Mouse (Mus musculus): ENCODE measurements around the gene Hist1h4j. TPM values are rescaled to one million over a fixed set of nuclear protein-coding genes. Genes with fewer than 3 reads are reported as not detected.
"Not testable (repeated sequence)": the region's sequence is repeated elsewhere in the genome, so short reads cannot be mapped to it uniquely, and the experiment has no call there.

Gene Hist1h4j
- total RNA-seq, 4 experiments from 2014 or later: 7.2 to 11.3 (median 10.4) TPM

DNA sequence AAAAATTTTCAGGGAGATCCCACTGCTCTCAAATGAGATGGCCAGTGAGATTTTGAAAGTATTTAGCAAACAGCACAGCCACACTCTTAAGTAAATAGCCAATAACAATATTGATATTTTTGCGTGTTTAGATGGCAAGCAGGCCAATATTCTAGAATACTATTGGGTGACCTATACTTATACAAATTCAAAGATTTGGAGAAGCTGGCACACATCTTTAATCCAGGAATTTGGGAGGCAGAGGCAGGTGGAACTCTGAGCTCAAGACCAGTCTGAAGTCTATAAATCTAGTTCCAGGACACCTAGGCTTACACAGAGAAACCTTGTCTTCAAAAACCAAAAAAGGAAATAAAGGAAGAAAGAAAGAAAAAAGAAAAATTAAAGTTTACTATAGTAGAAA lies 46.8 kb downstream of the Hist1h4j start:
- DNase-seq: no peak

DNA sequence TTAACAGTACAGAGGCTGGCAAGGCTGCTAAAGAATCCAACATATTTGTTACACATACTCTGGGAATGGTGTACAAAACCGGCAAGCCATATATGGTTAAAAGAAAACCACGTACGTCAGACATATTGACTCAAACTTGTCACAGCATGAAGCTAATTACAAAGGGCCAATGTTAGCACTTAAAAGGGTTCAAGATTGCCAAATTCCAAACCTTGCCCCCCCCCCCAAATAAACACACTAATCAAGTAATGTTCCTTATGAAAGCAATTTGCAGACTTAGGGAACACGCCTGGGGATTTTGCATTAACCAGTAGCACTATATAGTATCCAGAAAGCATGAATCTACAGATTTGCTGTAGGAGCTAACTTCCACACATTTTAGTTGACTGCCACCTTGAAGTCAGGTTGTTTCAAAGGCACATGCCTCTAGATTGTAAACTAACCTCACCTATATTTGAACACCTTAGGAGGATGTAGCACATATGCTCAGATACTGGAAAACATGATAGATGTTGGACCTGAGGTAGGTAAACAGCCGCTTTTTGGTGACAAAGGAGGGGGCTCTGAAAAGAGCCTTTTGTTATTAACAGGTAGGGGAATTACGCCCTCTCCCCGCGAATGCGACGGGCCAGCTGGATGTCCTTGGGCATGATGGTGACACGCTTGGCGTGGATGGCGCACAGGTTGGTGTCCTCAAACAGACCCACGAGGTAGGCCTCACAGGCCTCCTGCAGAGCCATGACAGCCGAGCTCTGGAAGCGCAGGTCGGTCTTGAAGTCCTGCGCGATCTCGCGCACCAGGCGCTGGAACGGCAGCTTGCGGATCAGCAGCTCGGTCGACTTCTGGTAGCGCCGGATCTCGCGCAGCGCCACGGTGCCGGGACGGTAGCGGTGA lies 47.7 kb downstream of the Hist1h4j start:
- DNase-seq: not testable (repeated sequence)

DNA sequence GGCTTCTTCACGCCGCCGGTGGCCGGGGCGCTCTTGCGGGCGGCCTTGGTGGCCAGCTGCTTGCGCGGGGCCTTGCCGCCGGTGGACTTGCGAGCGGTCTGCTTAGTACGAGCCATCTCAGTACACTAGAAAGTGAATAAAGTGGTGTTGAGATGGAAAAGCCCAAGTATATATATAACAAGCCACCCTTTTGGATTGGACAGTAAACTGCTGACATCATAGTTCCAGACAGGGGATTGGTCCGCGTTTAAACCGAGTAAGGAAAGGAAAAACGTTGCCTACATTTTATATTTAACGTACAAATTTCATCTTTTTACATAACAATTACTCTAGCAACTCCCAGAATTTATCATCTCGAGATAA lies 48.4 kb downstream of the Hist1h4j start, which contains the start of gene Hist1h3i:
Gene Hist1h3i (minus strand): TSS at position 116 of the 363 bp plus-strand sequence.
- peak; percentile 33 for DNase-seq

DNA sequence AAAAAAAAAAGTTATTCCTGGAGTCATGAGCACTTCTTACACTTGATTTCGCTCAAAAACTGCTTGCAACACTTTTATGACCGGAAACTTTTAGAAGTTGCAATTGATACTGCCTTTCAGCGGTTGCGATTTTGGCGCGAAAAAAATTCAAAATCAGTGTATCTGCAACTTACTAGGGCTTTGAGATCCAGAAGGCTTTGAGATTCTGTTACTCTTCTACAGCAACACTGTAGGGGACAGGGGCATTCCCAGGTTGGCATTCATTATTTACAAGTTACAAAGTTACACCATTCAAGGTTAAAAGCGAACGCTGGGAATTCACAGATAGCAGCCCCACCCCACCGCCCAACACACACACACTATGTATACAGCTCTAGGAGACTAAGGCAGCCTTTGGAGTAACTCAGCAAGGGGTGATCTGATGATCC lies 48.9 kb downstream of the Hist1h4j start:
- no peak for DNase-seq

DNA sequence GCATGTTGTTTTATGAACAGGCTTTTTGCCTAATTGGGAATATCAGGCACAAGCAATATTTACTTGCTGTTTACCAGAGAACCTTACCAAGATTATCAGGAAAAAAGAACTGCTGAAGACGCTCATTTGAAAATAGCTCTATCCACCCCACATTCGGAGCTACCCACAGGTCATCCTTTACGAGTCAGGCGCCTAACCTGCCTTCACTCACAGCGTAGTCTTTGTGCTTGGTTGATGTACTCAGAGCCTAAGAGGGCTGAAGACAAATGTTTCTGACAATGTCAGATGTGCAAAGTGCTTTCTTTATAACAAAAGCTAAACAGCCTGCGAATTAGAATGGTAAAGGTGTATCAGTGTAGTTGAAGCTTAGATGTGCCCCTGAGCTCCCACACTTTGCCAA lies 49.4 kb downstream of the Hist1h4j start:
- no peak for DNase-seq

Small RNAs within 50 kb of the gene (microRNA-seq; reads per million reads assigned to microRNA genes)
- gene Gm44357 (0 reads per million in 2 experiments), gene Gm44367 (0 reads per million in 2 experiments), gene Gm44454 (0 reads per million in 2 experiments)

Other genes starting within 250 kb of the Hist1h4j start
- 10 to 100 TPM in 2 of 4 experiments, 1 to 10 TPM in 2; 7.8 to 11.5 (median 10.3) TPM for gene AK157302, start 239.8 kb upstream of the Hist1h4j start, total RNA-seq (2022)
- 10 to 100 TPM; 48.5 to 62.2 (median 55.3) TPM for gene Gm11273, start 233.6 kb upstream of the Hist1h4j start, total RNA-seq (2022)
- gene Zkscan8, start 203.9 kb upstream of the Hist1h4j start, total RNA-seq (2022): 10 to 100 TPM; 20.4 to 30.2 (median 26.0) TPM
- not detected for gene Olfr1366, start 192.3 kb upstream of the Hist1h4j start, total RNA-seq (2022)
- not detected for gene Olfr1535, start 175.2 kb upstream of the Hist1h4j start, total RNA-seq (2022)
- gene Olfr1364, start 153.3 kb upstream of the Hist1h4j start, total RNA-seq (2022): not detected
- gene Olfr1362, start 121.0 kb upstream of the Hist1h4j start, total RNA-seq (2022): not detected
- gene Olfr11, start 92.5 kb upstream of the Hist1h4j start, total RNA-seq (2022): not detected
- gene Olfr1361, start 71.7 kb upstream of the Hist1h4j start, total RNA-seq (2022): not detected
- not detected for gene Olfr1360, start 57.7 kb upstream of the Hist1h4j start, total RNA-seq (2022)
- gene Olfr1359, start 37.0 kb upstream of the Hist1h4j start, total RNA-seq (2022): not detected
- 10 to 100 TPM; 19.0 to 38.1 (median 29.8) TPM for gene Hist1h2bl, start 18.9 kb upstream of the Hist1h4j start, total RNA-seq (2022)
- 1 to 10 TPM; 2.1 to 9.9 (median 7.2) TPM for gene Hist1h2ai, start 18.6 kb upstream of the Hist1h4j start, total RNA-seq (2022)
- 10 to 100 TPM; 23.6 to 39.6 (median 35.8) TPM for gene Hist1h3h, start 17.4 kb upstream of the Hist1h4j start, total RNA-seq (2022)
- 1 to 10 TPM; 3.7 to 7.9 (median 5.3) TPM for gene Hist1h2bm, start 13.0 kb upstream of the Hist1h4j start, total RNA-seq (2022)
- gene Hist1h4k, start 15.4 kb downstream of the Hist1h4j start, total RNA-seq (2022): 100 to 1,000 TPM in 3 of 4 experiments, 10 to 100 TPM in 1; 68.3 to 123 (median 109) TPM
- 10 to 100 TPM in 1 of 4 experiments, 1 to 10 TPM in 3; 6.2 to 10.4 (median 7.6) TPM for gene Hist1h2ak, start 18.8 kb downstream of the Hist1h4j start, total RNA-seq (2022)
- gene Hist1h2bn, start 19.1 kb downstream of the Hist1h4j start, total RNA-seq (2022): 10 to 100 TPM; 10.1 to 17.6 (median 15.3) TPM
- gene Hist1h1b, start 45.6 kb downstream of the Hist1h4j start, total RNA-seq (2022): 10 to 100 TPM; 13.2 to 18.9 (median 15.8) TPM
- 10 to 100 TPM; 45.2 to 52.5 (median 48.0) TPM for gene Hist1h3i, start 48.3 kb downstream of the Hist1h4j start, total RNA-seq (2022)
- 1 to 10 TPM in 2 of 4 experiments, not detected in 2; 2.7 to 7.2 TPM for gene Hist1h2an, start 52.2 kb downstream of the Hist1h4j start, total RNA-seq (2022)
- gene Hist1h2bp, start 52.4 kb downstream of the Hist1h4j start, total RNA-seq (2022): 10 to 100 TPM in 1 of 4 experiments, 1 to 10 TPM in 3; 6.0 to 15.5 (median 8.6) TPM
- gene Hist1h2bq, start 75.1 kb downstream of the Hist1h4j start, total RNA-seq (2022): 10 to 100 TPM; 62.2 to 78.1 (median 68.0) TPM
- gene Hist1h2ao, start 75.4 kb downstream of the Hist1h4j start, total RNA-seq (2022): 10 to 100 TPM in 3 of 4 experiments, 1 to 10 TPM in 1; 6.1 to 36.2 (median 24.9) TPM
- 100 to 1,000 TPM; 110 to 175 (median 150) TPM for gene Hist1h4m, start 76.7 kb downstream of the Hist1h4j start, total RNA-seq (2022)
- gene Hist1h4n, start 97.1 kb downstream of the Hist1h4j start, total RNA-seq (2022): 100 to 1,000 TPM in 2 of 4 experiments, 10 to 100 TPM in 2; 56.8 to 227 (median 113) TPM
- gene Hist1h2ap, start 98.4 kb downstream of the Hist1h4j start, total RNA-seq (2022): 10 to 100 TPM; 19.8 to 45.6 (median 32.3) TPM
- gene Hist1h2br, start 98.7 kb downstream of the Hist1h4j start, total RNA-seq (2022): 10 to 100 TPM; 63.3 to 78.8 (median 69.1) TPM
- 1 to 10 TPM; 1.5 to 6.2 (median 3.6) TPM for gene Zfp184, start 210.0 kb downstream of the Hist1h4j start, total RNA-seq (2022)
- not detected for gene Pom121l2, start 246.1 kb downstream of the Hist1h4j start, total RNA-seq (2022)